Mouse (Mus musculus): Measurements from ENCODE around the gene Map1s. TPM values are rescaled to one million over a fixed set of nuclear protein-coding genes. Genes with fewer than 3 reads are reported as not detected.
A peak's percentile ranks its signal among the peaks of the same experiment; 100 is the strongest.

Gene Map1s
- total RNA-seq (2015) (14.4 and 14.7 TPM in 2 replicates), total RNA-seq (2017) (13.2 and 14.4 TPM in 2 replicates)

GRCm38 (mm10) chr8:70905831-70906736, at the start of gene Map1s:
TSS of gene Map1s (plus strand) at chr8:70905932.
- ATAC-seq (replicated peaks; ENCODE audit: poor library complexity) = peak; percentile 75

- ATAC-seq (replicated peaks; ENCODE audit: poor library complexity) = no peak
Measured at GRCm38 (mm10) chr8:70856028-70856427, 49.7 kb upstream of the Map1s start.

- peak; percentile 81 for ATAC-seq (replicated peaks; ENCODE audit: poor library complexity)
Measured at GRCm38 (mm10) chr8:70856541-70857197, 49.1 kb upstream of the Map1s start.

GRCm38 (mm10) chr8:70857516-70857915, 48.2 kb upstream of the Map1s start:
- no peak for ATAC-seq (replicated peaks; ENCODE audit: poor library complexity)

GRCm38 (mm10) chr8:70862824-70863641, 42.7 kb upstream of the Map1s start, which contains the start of gene Kcnn1:
TSS of gene Kcnn1 (minus strand) at chr8:70863258.
- ATAC-seq (replicated peaks; ENCODE audit: poor library complexity) = no peak

- ATAC-seq (replicated peaks; ENCODE audit: poor library complexity) = no peak
Measured at GRCm38 (mm10) chr8:70863956-70864711, 41.6 kb upstream of the Map1s start.

- ATAC-seq (replicated peaks; ENCODE audit: poor library complexity) = no peak
Measured at GRCm38 (mm10) chr8:70864712-70865221, 41.0 kb upstream of the Map1s start.

GRCm38 (mm10) chr8:70865350-70866000, 40.3 kb upstream of the Map1s start:
- peak; percentile 71 for ATAC-seq (replicated peaks; ENCODE audit: poor library complexity)

GRCm38 (mm10) chr8:70866001-70866520, 39.7 kb upstream of the Map1s start:
- ATAC-seq (replicated peaks; ENCODE audit: poor library complexity) = no peak

GRCm38 (mm10) chr8:70866566-70866965, 39.2 kb upstream of the Map1s start:
- no peak for ATAC-seq (replicated peaks; ENCODE audit: poor library complexity)

GRCm38 (mm10) chr8:70868559-70869198, 37.1 kb upstream of the Map1s start:
- ATAC-seq (replicated peaks; ENCODE audit: poor library complexity) = peak; percentile 40

GRCm38 (mm10) chr8:70869199-70869571, 36.5 kb upstream of the Map1s start:
- no peak for ATAC-seq (replicated peaks; ENCODE audit: poor library complexity)

- peak; percentile 52 for ATAC-seq (replicated peaks; ENCODE audit: poor library complexity)
Measured at GRCm38 (mm10) chr8:70869601-70870041, 36.1 kb upstream of the Map1s start.

GRCm38 (mm10) chr8:70871195-70871807, 34.4 kb upstream of the Map1s start:
- no peak for ATAC-seq (replicated peaks; ENCODE audit: poor library complexity)

GRCm38 (mm10) chr8:70872643-70873363, 32.9 kb upstream of the Map1s start:
- ATAC-seq (replicated peaks; ENCODE audit: poor library complexity) = no peak

- peak; percentile 84 for ATAC-seq (replicated peaks; ENCODE audit: poor library complexity)
Measured at GRCm38 (mm10) chr8:70873364-70873985, 32.3 kb upstream of the Map1s start, which contains the start of gene Ccdc124. TSS of gene Ccdc124 (minus strand) at chr8:70873935.

GRCm38 (mm10) chr8:70874441-70874840, 31.3 kb upstream of the Map1s start:
- no peak for ATAC-seq (replicated peaks; ENCODE audit: poor library complexity)
